Mouse (Mus musculus) natural killer cell, adult 2 months (primary cell): ENCODE results near the gene Alox12.
A peak's percentile ranks its signal among the peaks of the same experiment; 100 is the strongest.

Experiments used
- DNase-seq, 2 experiments: peaks; one replicate each; pipeline ENCODE4 v3.0.0; 2022; ENCODE audit warnings: low spot score in 2 of 2

Alox12 gene

DNA sequence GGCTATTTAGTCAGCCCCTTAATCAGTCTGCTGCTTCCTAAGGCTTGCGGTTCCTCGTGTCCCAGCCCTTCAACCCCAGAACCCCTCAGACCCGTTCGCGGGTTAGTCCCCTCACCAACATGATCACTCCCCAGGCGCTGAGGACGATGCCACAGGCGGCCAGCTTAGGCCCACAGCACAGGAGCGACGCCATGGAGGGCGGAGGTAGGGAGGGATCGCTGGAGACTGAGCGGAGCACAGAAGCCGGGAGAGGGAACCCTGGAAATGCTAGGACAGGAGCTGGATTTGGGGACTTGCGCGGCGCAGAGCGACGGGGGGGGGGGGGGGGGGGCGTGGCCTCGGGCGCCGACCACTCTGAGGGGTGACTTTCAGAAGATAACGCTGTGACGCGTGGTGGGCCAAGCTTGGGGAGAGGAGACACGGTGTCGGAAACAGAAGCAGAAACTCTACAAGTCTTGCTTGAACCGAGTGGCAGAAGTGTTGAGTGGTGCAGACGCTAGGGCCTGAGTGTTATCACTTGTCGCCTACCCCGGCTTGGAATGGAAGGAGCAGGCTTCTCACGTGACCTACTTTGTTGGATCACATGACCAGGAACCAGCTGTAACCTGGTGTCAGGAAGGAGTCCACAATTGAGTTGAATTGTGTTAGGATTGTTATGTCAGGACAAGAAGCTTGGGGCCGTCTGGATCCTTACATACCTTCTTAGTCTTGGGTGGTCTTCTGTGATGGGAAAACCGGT, 15.4 kb downstream of the Alox12 start, which contains the start of the genes Gm21988 and Rnasek:
Gene Gm21988, minus strand, starts transcription at position 290 of the 739 bp plus-strand sequence.
Gene Rnasek, minus strand, starts transcription at position 302 of the 739 bp plus-strand sequence.
- peak; percentile 83 to 86 for DNase-seq

DNA sequence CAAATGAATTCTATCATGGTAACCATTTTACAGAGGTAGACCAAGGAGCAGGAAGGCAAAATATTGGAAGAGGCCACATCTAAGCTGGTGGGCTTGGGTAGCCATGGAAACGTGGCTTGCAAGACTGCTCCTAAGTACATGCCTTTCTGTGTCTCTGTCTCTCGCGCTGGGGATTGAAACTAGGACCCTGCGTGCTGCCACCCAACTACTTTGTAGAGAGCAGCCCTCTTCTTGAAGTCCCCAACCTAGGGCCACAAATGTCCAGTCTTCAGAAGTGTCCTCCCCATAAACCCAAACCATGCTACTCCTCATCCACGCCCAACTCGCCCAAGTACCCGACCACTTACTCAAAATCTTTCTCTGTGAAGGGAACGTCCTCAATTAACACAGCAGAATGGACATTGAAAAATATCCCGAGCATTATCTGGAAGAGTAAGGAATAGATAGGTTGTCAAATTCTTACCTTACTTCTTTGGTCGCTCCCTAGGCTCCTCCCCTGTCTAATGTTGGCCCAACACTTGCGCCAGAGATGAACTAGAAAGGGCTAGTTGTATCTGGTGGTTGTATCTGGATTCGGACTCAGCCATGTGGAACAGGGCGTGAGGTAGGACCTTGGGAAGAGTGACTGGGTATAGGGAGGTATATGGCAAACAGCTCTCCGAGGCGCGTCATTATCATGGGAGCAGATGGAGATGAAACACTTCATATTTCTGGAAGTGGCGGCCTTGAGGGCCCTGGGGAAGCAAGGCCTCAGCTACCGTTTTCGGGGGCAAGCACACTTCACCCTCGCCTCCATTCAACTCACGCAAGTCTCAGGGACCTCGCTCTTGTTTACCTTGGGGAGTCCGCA, 16.3 kb downstream of the Alox12 start:
- DNase-seq = no peak

- peak; percentile 97 to 98 for DNase-seq
Measured at GRCm38 (mm10) chr11:70237457-70238167, 17.5 kb downstream of the Alox12 start, which contains the start of gene 0610010K14Rik. 0610010K14Rik (minus strand) TSS chr11:70237914.

GRCm38 (mm10) chr11:70236717-70237116, 18.4 kb downstream of the Alox12 start:
- no peak for DNase-seq

DNA sequence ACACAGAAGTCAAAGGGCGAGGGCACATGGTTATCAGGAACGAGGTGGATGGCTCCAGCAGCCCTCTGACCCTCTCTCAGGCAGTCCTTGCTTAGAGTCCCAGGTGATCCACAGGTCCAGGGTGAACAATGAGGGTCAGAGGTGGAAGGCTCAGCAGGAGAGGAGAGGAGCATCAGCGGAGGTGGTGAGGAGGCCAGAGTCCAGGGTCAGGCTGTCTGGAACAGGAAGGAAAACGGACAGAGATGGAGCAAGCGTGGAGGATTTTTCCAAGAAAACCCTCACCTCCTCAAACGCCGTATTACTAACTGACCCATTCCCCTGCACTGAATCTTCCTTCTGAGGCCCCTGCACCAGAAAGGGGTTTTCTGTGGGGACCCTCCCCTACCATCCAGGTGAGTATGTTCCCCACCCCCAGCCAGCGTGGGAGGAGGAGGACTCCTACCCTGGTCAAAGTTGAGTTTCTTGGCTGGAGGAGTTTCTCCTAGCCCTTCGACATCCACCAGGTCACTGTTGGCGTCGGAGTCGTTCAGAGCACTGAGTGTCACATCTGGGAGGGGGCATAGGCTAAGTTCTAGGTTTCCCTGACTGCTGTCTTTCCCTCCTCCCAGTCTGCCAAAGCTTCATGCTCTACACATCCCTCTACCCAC, 19.8 kb downstream of the Alox12 start:
- no peak for DNase-seq

GRCm38 (mm10) chr11:70234497-70234896, 20.7 kb downstream of the Alox12 start:
- no peak for DNase-seq

- DNase-seq = no peak
Measured at GRCm38 (mm10) chr11:70234037-70234436, 21.1 kb downstream of the Alox12 start.

DNA sequence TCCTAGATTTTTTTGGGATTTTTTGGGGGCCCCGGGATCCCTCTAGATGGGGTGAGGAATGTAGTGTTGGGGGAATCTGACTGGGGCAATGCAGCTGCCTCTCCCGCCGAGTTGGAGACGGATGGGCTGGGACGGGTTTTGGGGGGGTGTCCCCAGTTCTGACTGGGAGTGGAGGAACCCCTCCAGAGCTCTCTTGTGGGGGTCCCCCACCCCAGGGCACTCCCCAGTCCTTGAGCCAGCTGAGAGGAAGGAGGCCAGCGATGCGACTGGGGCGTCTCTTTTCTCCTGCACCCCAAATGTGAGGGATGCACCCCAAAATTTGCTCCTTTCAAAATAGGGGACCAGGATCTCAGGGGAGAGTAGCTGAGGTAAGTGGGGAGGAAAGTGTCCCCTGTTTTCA, 22.1 kb downstream of the Alox12 start:
- DNase-seq = no peak

GRCm38 (mm10) chr11:70232546-70232945, 22.6 kb downstream of the Alox12 start:
- no peak for DNase-seq

DNA sequence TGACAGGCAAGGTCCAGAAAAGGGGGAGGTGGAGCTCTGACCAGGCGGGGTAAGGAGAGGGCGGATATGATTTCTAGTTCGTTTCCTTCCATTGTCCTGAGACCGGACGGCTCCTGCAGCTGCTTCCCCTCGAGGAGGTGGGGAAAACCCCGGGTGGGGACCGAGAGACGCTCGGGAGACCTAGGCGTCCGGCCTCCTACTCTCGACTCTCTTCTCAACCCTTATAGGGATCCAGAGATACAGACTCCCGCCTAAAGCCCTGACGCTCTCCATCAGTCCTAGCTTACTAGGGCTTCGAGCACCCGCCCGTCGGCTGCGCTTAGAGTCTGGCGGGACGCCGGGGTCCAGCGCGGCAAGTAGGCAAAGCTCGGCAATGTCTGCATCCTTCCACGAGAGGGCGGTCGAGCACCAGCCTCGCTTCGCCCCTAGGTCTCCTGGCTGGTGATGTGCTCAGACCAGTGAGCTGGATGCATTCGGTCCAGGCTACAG, 24.9 kb downstream of the Alox12 start:
- peak; percentile 78 to 83 for DNase-seq

- no peak for DNase-seq
Measured at GRCm38 (mm10) chr11:70229260-70230010, 25.7 kb downstream of the Alox12 start, which contains the start of gene Bcl6b. Bcl6b (minus strand) TSS chr11:70229798.

DNA sequence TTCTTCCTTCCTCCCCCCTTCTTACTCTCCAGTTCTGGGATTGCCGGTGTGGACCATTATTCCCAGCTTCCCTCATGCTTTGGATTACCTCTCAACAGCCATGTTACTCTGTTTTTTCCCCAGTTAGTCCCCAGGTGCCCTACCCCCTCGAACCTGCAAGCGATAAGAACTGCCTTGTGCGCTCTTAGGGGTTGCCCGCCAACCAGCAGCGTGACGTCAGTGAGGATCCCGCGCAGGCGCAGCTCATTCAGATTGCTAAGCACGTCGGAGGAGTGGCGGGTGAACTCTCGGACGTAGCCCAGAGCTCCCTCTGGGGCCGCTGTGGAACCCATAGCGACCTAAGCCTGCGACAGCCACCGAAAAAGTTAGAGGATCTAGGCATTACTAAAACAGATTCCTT, 26.3 kb downstream of the Alox12 start:
- DNase-seq = peak; percentile 93

- DNase-seq = no peak
Measured at GRCm38 (mm10) chr11:70227661-70228245, 27.4 kb downstream of the Alox12 start.

- DNase-seq = no peak
Measured at GRCm38 (mm10) chr11:70227126-70227525, 28.0 kb downstream of the Alox12 start.

GRCm38 (mm10) chr11:70226602-70226890, 28.6 kb downstream of the Alox12 start:
- DNase-seq = no peak

DNA sequence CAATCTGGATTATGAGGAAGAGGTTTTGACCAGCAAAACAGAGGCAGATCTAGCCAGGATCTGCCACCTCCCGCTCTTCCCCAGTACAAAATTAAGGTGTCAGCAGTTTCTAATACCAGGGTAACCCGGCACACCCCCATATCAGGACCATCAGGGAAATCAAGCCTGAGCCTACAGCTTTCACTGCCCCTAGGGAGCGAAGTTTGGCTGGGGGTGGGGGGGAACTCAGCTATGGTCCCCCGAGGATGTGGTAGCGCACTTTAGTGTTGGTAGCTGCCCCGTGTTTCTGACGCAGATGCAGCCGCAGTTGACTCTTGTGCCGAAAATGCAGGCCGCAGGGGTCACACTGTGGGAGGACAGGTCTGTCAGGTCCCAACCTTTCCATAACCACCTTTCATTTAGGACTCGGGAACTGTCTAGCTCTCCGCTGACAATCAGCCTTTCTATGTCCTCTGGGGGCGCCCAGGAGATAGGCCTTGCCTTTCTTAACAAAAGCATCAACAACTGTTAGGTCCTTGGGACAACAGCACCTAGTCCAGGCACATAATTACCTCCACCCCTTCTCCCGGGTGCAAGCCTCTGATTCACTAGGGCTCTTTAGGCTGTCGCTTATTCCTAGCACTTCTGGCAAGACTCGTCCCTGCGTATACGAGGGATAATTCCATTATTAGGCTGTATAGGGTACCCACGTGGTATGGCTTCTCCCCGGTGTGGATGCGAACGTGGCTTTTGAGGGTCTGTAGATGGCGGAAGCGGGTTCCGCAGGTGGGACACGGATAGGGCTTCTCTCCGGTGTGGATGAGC, 29.2 kb downstream of the Alox12 start:
- DNase-seq = no peak

- no peak for DNase-seq
Measured at GRCm38 (mm10) chr11:70223724-70224123, 31.4 kb downstream of the Alox12 start.

DNA sequence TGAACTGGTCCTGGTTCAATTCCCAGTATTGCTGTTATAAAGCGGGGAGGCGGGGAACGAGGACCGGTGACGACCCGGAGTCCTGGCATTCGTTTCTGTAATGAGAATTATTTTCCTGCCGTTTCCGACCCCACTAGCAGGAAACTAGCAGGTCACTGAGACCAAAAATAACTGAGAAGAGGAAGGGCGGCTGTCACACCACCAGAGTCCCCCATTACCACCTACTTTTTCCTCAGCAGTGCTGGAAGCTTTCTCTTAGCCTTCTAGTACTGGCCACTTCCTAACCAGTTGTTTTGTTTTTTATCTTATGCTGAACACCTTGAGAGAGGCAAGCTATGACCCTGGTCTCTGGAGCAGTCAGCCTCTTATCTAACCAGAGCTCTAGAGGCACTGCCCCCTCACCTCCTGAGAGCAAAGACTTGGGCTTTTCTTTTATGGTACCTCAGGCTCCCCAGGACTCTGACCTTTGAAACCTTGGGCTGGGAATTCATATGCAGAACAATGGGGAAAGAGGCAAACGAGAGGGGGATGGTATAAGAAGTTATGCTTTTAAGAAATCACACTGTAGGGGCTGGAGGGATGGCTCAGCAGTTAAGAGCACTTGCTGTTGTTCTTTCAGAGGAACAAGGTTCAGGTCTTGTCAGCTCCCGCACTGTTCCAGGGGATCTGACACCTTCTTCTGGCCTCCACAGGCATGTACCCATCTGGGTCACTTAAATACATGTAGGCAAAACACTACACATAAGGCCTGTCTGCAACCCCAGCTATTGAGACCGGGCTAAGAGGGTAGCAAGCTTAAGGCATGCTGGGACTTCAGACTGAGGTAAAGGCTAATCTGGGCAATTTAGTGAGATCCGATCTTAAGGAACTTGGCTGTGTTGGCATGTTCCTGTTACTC, 33.3 kb downstream of the Alox12 start:
- DNase-seq = no peak
